Mouse (Mus musculus) spleen, embryonic (tissue): ENCODE results near the gene Cfap61.
"Not testable (repeated sequence)": the region's sequence is repeated elsewhere in the genome, so short reads cannot be mapped to it uniquely, and the experiment has no call there.

Experiments used
- CTCF ChIA-PET: fragments of 350-600 bp; sonication (Branson Sonifier 250); formaldehyde crosslinking; loops from one replicate; lab custom pipeline; 2022; lab: Charles Lee

Cfap61 gene

DNA sequence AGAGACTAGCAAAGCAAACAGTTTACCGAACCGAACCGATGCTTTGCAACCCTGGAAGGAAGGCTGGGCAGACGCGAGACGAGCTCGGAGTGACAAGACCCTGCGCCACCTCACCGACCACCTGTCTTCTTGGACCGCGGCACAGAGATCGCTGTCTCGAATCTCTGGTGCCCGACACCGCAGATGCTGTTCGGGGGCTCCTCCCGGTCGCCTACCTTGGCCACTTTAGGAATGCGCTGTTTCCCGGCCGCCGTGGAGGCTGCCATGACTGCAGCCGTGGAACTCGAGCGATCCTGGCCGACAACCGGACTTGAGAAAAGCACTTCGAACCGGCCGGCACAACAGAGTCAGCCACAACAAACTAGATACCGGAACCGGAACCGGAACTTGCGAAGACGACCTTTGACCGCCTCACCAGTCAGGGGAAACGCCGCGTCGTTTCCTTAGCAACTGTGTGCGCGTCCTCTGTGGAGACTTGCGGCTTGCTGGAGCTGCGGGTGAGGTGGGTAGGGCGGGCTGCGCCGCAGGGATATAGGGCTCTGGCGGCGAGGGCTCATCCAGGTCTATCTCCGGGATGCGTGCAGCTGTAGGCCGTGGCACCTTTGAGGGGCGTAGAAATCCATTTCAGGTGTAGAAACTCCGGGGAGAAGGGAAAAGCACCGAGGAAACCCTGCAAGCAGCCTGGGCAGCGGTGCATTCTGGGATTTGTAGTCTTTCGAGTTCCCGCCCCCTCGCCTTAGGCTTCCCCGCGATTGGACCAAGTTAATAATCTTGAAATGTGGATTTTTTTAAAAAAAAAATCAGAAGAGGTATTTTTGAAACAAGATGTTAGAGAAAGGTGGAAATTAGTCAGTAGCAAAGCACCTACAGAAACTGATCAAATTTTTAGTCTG, at the start of gene Cfap61, which contains the start of gene Crnkl1:
Gene Cfap61, plus strand, starts transcription at position 446 of the 893 bp plus-strand sequence.
Gene Crnkl1, minus strand, starts transcription at position 676 of the 893 bp plus-strand sequence.
- CTCF ChIA-PET, result no interaction called here

DNA sequence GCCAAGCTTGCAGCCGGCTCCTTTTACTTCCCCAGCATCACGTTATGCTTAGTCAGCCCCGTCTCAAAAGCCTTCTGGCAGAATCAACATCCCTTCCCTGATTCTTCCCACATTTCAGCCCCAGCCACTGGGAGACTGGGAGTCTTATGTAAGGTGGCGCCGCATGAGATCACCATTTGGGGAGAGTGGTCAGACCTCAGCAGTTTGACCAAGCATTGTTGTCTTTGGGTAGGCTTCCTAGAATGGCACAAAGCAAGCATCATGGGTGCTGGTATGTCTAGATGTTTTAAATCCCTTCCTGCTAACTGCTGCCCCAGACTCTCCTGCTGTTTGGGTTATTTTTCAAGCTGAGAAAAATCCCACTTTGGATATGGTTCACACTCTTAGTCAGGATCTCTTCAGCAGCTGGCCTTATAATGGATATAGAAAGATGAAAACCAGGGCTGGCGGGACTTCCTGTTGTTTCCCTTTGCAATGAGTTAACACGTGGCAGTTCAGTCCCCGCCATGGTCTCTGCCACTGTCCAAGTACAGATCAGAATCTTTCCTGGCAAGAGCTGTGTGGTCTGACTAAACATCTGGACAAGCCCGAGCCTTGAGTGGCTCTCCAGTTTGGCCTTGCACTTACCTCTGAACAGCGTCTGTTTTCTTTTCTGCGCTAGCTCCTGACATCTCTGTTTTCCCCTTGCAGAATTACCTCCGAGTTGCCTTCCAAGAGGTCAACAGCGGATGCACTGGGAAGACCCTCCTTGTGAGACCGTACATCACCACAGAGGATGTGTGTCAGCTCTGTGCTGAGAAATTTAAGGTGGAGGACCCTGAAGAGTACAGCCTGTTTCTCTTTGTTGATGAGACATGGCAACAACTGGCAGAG, 49.4 kb upstream of the Cfap61 start:
- CTCF ChIA-PET, result no interaction called here

DNA sequence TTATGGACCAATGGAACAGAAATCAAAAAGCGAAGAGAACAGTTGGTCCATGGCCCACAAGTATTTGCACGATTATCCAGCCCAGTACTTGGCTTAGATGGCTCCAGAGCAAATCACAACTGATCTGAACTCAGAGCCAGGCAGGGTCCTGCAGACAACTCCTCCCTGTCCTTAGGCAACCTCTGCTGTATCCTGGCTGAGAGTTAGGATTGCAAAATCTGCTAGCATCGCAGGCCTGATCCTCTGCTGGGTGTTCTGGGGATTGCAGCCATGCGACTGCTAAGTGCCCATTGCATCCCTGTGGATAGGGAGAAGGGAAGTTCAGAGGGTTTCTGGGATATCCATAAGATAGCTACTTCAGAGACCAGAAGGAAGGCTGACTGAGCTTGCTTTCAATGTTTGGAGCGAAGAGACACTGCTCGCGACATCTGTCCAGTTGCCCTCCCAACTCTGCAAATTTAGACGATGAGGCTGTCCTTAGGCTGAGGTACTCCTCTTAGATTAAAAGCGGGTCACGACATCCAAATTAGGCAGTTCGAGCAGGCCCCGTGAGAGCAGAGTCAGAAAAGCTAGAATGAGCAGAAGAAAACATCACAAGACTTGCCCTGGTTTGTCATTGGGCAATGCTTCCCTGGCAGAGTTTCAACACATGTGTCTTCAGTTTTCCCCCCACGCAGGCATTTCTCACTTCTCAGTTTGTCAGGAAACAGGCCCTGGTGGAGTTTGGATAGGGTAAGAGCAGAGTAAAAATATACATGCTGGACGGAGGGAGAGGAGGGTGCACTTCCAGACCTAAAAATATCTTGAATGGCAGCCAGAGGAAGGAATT, 46.4 kb upstream of the Cfap61 start:
- CTCF ChIA-PET, result no interaction called here

DNA sequence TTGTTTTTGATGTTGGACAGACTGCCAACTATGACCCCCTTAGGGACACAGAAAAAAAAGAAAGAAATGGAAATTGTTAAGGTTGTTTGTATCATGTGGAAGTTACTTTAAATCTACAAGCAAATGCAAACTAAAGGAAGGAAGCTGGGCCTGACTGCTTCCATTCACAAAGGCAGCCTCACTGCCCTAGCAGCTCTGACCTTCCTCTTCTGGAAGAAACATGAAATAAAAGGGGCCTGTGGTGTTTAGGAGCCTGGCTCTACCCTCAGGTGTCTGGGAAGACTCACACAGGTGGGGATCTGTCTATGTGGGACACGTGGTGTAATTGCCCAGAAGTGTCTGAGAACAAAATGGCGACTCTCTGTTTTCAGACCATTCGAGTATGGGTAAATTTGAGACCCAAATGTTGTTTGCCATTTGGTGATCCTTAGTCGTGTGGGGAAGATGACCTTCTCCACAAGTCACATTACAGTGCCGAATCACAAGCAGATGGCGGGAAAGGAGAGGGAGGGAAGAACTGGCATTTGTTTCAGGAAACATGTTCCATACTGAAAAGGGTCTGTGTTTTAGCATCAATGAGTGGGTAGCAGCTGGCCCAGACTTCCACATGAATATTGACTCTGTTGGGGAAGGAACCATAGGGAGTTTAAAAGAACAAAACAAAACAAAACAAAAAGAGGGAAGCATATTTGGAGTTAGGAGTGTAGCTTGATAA, 45.7 kb upstream of the Cfap61 start:
- CTCF ChIA-PET, result no interaction called here

DNA sequence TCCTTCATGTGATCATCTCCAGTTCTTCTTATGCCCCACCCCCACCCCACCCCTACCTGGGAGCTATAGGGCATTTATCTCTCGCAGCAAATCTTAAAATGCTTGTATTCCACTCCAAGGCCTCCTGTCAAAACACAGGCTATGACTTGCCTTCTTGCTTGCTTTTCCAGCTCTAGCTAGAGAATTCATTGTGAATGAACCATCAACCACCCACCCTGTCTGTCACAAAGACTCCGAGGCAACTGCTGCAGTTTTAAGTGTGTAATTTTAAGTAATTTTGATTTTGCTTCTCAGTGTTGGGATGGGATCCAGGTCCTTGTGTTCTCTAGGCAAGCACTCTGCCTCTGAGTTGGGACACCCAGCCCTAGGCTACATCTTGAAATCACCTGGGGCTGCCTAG, 44.0 kb upstream of the Cfap61 start:
- CTCF ChIA-PET, result no interaction called here

- CTCF ChIA-PET, result no interaction called here
Observed at GRCm38 (mm10) chr2:145893756-145894155, 40.8 kb upstream of the Cfap61 start.

DNA sequence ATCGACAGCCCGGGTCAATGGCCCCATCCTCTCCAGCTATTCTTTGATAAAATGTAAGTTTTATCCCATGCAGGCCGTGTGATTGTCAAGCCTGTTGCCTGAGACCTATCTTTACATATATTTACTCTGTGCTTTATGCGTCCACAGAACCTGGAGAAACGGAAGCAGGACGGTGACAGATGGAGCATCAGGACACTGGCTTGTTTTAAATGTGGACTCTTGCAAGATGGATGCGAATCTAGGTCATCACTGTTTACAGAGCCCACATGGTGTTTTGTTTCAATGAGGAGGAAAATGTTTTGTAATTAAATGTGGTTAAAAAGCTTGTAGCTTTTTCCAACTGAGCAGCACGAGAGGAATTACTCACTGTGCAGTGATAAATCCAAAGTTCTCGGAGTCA, 36.5 kb upstream of the Cfap61 start:
- CTCF ChIA-PET, result no interaction called here

DNA sequence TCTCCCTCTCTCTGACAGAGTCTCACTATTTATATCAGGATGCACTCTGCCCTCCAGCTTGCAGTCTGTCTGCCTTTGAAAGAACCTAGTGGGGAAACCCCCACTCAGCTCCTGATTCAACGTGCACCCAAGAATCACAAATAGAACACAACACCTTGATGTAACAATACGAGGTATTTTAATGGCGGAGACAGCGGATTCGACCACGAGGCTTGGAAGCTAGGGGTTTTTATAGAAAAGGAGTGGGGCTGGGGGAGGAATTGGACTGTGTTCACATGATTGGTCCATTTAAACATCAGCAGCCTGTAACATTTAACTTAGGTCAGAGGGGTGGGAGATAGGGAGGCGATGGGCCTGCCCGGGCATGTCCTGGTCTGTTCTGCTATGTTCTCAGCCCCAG, 34.3 kb upstream of the Cfap61 start:
- CTCF ChIA-PET, result not testable (repeated sequence)

GRCm38 (mm10) chr2:145901861-145902260, 32.7 kb upstream of the Cfap61 start, which contains the start of gene Naa20:
Naa20 (plus strand) TSS chr2:145902099.
- CTCF ChIA-PET, result no interaction called here

GRCm38 (mm10) chr2:145903061-145903901, 31.3 kb upstream of the Cfap61 start:
- CTCF ChIA-PET, result interaction anchor here (0.7 kb wide), 2 partner anchors 21 to 22 kb away, joined by 3 to 5 read pairs; no protein-coding TSS in a partner anchor

DNA sequence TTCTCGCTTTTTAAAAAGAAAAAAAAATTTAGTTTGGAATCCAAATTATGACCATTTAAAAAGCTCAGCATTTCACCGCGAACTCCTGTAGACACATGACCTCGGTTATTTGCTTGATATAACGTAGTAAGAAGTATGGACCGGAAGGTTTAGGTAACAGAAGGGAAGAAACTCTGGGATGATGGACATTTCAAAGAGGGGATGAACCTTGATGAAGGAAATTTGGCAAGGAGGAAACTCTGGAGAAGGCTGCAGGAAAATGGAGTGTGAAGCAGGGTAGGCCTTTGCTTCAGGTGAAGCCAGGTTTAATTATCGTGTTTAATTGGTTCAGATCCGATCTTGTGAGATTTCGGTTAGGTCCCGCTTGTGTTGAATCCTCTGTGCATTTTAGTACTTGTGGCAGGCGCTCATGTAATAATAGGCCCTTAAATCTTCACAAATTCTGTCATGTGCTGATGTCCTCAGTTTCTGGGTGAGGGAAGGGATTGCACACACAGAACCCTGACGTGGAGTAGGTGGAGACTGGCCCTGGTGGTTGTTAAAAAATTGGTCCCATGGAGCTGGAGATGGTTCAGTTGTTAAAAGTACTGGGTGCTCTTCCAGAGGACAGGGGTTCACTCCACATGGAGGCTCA, 30.5 kb upstream of the Cfap61 start:
- CTCF ChIA-PET, result interaction anchor here (0.6 to 1.5 kb wide), 4 partner anchors 21 to 1351 kb away, joined by 3 to 5 read pairs (median 3); no protein-coding TSS in a partner anchor

GRCm38 (mm10) chr2:145905156-145905555, 29.4 kb upstream of the Cfap61 start:
- CTCF ChIA-PET, result interaction anchor here (0.7 to 1.5 kb wide), 2 partner anchors 28 to 154 kb away, joined by 3 to 4 read pairs; no protein-coding TSS in a partner anchor

GRCm38 (mm10) chr2:145905884-145906283, 28.7 kb upstream of the Cfap61 start:
- CTCF ChIA-PET, result not testable (repeated sequence)

DNA sequence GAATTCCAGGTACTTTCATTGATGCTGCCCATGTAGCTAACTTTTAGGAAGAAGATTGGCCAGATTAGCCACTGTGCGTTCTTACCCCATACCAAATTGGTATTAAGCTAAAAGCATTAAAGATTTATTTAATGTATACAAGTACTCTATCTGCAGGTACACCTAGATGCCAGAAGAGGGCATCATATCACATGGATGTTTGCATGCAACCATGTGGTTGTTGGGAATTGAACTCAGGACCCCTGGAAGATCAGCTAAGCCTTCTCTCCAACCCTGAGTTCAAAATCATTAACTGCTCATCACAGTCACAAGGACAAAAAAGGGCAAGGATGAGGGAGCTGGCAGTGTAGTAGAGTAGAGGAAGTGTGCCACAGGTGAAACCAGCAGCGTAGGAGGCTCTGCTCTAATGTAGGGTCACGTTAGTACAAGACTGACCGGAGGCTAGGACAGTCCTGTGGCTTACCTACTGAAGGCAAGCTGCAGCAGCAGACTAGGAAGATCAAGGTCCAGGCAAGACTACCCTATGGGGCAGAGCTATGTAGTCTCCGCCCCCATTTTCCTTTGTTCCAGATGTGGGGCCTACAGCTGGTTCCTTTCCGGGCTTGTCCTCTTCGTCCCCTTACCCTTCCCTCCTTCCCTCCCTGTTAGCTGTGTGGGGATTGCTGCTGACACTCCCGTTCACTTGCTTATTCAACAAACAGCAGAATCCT, 13.5 kb upstream of the Cfap61 start:
- CTCF ChIA-PET, result no interaction called here

DNA sequence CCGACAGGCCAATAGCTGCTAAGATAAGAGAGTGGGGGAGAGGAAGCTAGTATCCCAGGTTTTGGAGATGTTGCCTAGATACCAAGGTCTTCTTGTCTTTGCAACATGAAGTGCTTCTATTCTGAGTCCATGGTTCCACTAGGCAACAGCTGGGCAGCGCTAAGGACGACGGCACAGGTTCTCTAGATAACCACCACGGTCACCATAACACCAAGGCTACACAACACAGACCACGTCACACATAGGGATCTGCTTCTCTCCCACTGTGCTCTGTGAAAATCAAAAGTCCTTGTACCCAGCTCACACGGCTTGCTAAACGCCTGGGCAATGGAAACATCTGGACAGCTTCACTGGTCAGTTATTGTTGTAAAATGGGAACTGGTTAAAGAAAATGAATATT, 2.4 kb downstream of the Cfap61 start:
- CTCF ChIA-PET, result no interaction called here

DNA sequence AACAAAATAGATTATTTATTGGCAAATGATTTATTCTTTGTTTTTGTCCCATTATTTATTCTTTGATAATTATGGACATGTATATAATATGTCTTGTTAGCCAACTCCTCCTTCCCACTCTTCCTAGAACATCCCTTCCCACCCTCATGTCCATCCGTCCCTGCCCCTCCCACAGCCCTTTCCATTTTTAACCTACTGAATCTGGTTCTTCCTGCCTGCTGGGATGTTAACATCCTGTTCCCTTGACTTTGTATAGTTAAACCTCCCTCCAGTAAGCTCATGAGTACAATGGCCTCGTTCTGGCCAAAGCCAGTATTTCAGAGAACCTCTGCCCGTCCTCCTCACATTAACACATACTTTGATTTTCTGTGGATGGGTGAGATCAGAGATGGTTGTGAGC, 6.8 kb downstream of the Cfap61 start:
- CTCF ChIA-PET, result no interaction called here

GRCm38 (mm10) chr2:145944286-145944685, 9.7 kb downstream of the Cfap61 start:
- CTCF ChIA-PET, result no interaction called here

DNA sequence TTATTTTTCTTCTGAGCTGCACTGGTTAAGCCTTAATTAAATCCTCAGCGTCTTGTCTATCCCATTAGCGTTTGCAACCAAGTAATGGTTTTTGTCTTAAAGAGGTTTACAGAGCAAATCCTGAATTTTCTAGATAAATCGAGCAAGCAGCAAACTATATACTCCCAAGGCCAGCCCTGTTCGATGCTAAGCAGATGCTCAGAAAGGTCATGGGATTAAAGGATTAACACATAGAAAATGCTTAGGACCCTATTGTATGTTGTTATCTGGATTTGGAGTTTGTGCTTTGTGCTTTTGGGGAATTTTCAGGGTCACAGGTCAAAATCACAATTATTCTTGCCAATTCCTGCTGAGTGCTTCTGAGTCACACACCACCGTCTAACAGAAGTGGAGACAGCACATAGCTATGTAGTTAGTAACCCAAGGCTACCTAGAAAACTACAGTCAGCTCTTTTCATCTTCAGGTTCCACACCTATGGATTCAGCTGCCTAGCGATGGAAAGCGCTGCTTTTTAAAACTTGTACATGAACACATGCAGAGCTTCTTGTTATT, 13.9 kb downstream of the Cfap61 start:
- CTCF ChIA-PET, result no interaction called here
